Mouse (Mus musculus) kidney, adult 8-10 months (tissue): ENCODE measurements around the gene Med24.
"Not testable (repeated sequence)": the region's sequence is repeated elsewhere in the genome, so short reads cannot be mapped to it uniquely, and the experiment has no call there.

Source experiments
- DNase-seq, 2 experiments: peaks; one replicate each; pipeline ENCODE4 v3.0.0; 2022

Gene Med24

DNA sequence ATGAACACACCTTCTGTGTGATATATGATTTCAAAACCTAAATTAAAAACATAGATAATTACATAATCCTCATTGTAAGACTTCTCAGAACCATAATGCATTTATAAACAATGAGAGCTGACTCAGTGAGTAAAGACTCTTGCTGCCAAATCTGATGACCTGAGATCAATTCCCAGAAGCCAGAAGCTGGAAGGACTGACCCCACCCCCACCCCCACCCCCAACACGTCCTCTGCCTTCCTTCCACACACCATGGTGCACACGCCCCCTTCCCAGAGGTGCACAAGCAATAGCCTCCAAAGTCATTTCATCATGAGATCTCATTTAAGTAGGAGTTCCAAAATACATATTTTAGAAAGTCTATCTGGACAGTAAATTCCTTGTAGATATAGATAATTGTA, 8.5 kb downstream of the Med24 start:
- no peak for DNase-seq

DNA sequence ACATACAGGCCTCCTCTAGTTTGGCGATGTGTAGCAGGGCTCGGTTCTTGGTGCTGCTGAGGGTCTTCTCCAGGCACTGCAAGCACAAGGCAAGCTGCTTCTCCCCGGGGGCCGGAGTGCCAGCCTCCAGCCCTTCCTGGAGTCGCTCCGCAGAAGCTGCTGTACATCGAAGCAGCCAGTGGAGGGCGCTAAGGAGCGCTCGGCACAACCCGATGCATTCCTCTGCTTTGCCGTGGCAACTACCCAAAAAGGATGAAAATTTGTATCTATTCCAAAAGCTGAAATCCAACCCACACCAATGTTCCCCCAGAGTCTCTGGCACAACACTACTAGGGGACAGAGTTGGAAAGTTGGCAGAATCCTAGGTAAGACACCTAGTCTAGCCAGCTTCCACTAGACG, 11.3 kb downstream of the Med24 start:
- DNase-seq = peak; percentile 54 to 68

DNA sequence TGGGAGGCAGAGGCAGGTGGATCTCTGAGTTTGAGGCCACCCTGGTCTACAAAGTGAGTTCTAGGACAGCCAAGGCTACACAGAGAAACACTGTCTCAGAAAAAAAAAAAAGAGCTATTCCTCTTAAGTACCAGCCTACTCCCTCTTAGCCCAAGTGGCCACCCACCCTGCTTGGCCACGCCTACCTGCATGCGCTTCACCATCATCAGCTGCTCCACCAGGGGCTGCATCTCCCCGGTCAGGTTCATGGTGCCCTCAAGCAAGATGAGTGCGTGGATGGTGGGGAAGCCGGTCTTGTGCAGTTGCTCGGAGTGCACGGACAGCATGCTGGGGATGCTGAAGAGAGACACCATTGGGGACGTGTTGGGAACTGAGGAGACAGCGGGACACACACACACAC, 13.3 kb downstream of the Med24 start:
- no peak for DNase-seq

DNA sequence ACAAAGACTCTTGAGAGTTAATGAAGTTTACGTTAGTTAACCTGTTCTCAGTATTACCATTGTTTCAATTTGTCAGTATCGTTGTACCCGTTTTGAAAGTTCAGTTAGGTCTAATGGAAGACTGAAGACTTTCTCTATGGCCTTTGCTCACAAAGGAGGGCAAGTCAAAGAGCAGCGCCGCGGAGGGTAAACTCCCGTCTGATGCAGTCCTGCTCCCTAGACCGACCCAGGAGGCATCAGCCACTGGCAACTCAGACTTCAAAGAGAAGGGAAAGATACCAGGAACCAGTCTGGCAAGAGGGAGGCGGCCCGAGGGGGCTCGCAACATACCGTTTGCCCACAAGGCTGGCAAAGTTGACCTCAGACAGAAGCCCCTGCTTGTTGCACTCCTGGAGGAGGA, 15.5 kb downstream of the Med24 start:
- no peak for DNase-seq

DNA sequence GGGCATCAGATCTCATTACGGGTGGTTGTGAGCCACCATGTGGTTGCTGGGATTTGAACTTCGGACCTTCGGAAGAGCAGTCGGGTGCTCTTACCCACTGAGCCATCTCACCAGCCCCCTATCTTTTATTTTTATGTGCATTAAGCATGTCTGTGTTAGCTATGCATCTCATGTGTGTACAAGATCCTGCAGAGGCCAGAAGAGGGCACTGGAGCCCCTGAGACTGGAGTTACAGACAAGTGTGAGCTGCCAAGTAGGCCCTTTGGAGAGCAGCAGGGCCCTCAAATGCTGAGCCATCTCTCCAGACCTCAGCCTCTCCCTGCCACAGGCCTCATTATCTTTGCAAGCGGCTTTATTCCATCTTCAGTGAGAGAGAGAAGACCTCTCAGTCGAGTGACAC, 17.2 kb downstream of the Med24 start:
- not testable (repeated sequence) for DNase-seq

DNA sequence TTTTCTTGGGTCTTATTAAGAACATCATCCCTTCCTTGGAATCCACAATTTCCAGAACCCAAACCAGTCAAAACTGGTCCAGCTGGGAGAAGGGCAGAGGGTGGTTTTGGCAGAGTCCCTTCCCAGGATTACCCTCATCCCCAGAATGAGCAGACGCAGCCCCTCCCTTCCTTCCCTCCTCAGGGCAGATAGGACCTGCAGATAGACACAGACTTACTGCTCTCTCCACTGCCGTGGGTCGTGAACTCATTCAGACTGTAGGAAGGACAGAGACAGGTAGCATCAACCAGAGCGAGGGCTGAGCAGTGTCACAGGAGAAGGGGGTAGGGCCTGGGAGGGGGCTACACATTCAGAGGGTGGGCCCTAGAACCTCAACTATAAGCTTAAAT, 18.2 kb downstream of the Med24 start:
- no peak for DNase-seq

DNA sequence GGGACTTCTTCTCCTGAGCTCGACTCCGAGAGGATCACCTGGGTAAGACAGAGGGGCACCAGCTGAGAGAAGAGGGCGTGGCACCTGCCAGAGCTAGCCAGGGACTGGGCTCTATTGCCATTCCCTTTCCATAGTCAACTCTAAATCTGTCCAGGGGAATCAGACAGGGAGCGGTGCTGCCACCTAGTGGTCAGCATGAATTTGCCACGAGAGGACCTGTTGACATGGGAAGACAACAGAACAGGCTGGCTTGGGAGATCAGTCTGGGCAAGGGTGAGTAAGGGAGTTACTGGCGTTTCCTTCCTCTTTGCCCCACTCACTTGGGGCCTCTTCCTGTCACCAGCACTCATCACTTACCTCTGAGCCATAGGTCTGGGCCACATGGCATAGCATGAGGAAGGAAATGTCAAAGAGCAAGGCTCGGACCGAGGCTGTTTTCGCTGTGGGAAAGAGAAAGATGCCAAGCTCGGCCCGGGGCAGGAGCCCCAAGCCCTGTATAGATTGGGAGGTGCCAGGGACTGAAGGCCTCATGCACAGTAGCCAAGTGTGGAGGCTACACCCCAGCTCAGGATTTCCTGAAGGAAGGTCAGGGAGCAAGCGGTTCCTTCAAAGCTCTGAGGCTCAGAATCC, 18.7 kb downstream of the Med24 start:
- DNase-seq = peak; percentile 78 to 88

DNA sequence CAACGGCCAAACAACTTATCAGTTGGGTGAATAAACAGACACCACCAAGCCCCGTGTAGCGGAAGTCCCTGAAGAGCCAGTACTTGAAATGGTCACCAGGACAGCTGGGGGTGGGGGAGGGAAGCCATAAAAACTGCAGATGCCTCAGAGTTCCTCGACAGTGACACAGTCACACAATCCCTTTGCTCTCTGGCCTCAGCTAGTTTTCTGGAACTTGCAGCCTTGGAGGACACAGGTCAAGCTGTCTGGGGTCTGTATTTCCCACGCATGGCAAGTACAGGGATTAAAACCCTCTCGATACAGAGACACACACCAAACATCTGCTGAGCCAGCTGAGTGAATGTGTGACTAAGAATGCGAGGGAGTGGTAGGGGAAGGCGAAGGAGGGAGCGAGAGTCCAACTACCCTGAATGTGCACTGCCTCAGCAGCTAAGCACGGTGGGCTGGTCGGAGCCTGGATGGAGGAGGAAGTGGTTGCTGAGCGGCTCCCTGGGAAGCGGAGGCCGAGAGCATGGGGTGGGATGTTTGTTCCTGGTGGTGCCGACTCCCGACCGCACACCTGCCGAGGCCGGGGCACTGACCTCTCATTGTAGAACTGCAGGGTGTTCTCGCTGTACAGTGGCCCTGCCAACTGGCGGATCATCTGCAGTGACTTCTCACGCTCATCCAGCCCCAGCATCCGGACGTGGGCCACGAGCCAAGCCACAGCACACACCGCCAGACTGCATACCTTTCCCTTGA, 20.1 kb downstream of the Med24 start:
- DNase-seq = peak; percentile 76 to 84

DNA sequence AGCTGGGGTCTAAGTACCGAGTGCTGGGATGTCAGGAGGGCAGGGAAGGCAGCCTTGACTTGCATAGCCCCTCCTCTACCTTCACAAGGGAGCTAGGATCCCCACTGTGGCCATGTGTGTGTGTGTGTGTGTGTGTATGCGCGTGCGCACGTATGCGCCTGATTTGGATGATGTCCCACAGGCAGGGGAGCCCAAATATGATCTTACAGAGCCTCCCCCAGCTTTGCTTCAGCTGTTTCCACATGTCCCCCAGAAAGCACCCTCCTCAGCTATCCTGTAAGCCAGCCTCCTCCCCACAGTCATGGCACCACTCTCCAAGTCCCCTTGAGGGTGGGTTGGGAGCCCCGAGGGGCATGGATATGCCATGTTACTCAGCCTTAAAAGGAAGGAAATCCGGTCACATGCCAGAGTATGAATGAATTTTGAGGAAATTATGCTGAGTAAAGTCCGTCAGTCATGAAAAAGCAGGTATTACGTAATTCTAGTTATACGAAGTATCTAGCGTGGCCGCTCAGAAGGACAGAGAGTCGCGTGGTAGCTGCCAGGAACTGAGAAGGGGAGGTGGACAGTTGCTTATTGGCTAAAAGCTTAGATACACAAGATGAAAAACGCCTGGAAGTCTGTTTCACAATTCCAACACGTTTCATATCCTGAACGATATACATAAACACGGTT, 20.8 kb downstream of the Med24 start:
- peak in 1 of 2 experiments; percentile 67 for DNase-seq

DNA sequence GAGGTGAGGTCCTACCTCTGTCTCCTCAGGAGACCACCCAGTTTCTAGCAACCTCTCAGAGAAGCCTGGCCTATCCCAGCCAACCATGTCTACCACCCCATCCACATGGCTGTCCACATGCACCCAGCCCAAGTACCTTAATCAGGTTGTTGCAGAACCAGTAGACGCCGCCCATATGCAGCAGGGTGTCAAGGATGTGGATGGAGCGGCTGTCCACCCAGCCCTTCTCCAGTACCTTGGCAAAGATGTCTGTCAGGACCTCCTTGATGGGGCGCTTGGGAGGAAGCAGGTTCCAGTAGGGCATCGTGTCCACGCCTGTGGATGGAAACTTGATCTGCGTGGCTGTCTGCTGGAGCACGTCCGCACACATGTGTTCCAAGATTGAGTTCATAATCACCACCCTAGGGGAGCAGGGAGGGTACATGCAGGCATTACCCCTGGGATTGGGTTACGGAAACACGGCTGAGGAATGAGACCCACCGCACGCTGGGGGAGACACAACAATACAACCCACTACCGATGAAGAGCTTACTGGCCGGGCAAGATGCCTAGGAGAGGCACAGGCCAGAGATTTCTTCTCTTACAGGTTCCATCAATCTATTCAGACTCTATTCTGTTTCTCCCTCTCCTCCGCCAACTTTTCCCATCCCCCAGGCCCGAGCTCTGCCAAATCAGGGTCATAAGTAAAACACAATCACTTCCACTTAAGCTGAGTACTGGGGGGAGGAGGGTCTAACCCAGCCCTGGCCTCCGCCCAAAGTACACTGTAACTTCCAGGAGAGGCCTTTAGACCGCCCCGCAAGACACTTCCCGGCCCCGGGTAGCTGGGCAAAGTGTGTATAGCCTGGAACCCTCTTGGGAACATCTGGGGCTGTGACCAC, 21.6 kb downstream of the Med24 start:
- DNase-seq = peak; percentile 54 to 68

DNA sequence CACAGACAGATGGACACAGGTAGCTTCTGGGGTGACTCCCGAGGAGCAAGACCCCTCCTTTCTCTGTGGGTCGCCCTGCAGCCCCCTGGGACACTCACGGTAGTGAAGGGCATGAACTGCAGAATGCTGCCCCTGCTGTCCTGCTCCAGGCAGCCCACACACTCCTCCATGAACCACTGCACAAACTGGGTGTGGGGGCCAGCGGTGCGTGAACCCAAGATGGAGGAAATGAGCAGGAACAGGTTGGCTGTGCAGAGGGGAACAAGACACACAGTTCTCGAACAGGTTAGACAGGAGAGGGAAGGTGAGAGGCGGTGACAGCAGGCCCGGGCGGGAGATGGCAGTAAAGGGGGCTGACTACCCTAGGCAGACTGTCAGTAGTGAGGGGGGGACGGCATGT, 24.2 kb downstream of the Med24 start:
- DNase-seq = no peak

DNA sequence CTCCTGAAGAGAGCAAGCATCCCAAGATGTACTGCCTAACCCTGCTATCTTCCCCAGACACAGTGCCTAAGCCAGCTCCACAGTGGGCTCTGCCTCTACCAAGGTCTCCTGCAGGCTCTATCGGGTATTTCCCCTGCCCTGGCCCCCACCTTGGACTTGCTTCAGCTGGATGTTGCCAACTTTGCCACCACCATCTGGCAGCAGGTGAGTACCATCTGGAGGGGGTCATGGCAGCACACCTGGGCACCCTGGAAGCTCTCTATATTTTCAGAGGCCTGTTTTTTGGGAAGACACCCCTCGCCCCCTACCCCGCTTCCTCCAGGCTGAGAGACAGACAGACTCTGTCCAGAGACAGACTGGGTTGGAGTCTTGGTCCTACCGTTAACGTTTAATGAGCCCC, 26.9 kb downstream of the Med24 start:
- DNase-seq = no peak

DNA sequence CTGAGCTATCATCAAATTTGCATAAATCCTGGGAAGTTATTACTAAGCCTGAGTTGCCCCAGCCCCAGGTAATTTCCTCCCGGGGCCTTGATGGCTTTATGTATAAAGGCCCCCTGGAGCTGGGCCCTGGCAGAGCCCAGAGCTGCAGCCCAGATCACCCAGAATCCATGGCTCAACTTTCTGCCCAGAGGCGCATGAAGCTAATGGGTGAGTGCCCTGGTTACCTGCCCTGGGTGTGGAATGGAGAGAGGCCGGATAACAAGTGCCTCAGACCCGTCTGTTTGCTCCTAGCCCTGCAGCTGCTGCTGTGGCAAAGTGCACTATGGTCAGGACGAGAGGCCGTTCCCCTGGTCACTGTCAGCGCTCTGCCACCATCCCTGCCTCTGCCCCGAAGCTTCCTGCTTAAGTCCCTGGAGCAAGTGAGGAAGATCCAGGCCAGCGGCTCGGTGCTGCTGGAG, 28.0 kb downstream of the Med24 start, which contains the start of gene Csf3:
Gene Csf3 (plus strand): TSS at position 51 of the 458 bp plus-strand sequence.
- DNase-seq = no peak

DNA sequence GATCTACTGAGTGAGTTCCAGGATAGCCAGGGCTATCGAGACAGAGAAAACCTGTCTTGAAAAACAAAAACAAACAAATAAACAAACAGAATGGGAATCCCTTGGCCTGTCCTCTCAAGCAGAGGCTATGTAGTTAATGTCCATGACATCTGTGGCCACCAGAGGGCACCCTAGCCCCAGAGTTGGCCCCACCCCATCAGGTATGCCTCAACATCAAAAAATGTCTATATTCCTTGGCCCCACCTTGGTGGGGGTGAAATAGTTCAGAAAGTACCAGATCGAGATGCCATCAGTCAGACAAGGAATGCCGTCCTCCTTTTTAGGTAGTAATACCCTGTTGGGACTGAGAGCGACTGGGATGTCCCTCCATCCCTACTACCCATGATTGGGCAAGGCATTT, 29.3 kb downstream of the Med24 start:
- DNase-seq = peak; percentile 67 to 87

DNA sequence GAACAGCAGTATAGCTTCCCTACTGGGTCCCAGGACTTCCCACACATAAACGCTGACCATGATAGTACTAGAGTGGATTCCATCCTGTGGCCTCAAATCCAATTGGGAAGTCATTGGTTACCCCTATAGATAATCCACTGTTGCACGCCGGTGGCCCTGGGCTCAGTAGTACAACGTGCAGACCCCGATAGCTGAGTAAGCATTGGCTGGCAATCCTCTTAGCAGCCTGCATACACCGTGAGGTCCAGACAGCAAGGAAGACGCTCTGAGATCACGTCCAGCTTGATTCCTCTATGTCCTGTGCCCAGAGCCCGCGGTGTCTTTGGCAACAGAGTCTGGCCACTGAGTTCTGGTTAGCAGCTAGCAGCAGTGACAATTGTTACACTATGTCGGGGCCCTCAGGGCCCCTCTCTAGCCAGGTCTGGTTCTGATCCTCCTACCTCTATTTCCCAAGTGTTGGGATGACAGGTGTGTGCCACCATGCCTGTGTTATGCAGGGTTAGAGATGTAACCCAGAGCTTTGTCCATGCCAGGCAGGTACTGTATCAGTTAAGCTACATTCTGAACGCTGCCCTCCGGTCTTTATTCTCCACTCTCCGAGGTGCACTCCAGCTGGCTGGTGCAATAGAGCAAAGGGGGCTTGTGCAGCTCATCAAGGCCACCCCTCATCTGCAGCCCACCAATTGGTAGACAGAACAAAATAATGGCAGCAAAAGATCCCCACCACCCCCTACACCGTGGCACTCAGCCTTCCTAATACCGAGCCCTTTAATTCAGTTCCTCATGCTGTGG, 30.2 kb downstream of the Med24 start:
- DNase-seq = no peak

DNA sequence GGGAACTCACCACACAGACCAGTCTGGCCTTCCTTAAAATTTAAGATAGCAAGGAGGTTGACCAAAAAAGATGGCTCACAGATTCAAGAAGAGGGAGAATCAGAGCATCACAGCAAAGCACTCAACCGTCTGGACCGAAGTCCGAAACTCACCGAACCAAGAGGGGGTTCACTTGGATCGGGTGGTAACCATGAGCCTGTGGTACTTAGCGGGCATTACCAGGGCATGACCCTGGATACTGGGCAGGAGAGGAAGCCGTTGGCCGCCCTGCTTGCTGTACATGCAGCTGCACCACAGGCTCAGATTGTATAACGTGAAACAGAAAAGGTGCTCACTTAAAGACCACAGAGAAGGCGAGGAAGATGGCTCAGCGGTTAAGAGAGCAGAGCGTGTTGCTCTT, 32.0 kb downstream of the Med24 start:
- no peak for DNase-seq

DNA sequence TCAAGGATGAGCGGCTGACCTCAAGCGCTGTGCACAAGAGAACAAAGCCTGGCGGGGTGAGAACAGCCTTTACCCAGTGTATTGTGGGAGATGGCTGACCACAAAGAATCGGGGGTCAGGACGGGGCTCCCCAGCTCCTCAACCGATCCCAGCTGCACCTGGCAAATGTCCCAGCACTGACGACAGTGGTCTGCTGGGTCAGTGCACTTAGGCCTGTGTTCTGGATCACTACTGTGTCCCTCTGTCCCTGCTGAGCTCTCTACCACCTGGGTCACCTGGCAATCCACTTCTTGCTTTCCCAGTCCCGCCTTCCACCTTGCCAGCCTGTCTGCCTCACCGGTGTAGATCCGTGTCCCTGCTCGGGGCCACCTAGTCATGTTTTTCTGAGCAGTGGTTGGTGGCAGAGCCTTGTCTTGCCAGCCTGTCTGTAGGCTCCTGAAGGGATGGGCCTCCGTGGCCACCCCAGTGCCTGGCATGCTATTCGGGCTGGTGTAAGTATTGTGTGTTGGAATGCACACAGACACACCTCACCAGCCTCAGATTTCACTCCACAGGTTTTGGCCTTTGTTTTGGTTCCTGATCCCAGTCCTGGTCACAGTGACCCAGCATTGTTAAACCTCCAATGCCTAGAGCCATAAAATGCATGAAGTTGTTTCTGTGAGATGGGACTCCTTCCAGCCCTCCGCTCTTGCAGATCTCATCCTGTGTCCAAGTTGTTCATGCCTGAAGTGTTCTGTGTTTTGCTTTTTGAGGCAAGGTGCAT, 32.6 kb downstream of the Med24 start:
- no peak for DNase-seq

DNA sequence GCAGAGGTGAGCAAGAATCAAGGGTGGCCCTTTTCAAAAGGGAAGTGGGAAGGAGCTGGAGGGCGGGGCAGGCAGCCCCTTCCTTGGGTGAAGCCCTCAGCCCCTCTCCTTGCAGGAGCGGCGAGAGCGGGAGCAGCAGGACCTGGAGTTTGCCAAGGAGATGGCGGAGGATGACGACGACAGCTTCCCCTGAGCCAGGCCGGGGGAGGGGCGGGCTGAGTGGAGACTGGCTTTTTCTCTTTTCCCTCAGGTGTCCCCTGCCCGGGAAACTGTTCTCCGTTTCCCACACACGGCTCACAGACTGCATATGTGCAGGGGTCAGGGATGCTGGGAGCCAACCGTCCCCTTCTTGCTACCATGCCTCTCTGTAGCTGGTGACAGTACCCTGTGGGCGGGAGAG, 33.8 kb downstream of the Med24 start:
- no peak for DNase-seq

DNA sequence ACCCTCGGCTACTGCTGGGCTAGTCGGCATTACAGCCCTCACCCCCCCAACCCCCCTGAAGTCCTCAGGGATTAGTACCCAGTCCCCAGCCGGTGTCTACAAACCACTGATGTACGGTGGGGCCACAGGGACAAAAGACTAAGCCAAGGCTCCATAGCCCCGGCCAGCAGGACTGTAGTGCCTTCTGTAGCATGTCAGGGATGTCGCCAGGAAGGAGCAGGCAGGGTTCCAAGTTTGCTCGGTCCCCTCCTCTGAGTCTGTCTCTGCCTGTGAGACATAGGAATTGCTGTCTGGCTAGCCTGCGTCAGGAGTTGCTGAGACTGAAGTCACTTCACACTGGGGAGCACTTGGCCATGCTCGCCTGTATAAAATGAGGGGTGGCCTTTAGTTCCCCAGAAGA, 34.9 kb downstream of the Med24 start:
- no peak for DNase-seq

DNA sequence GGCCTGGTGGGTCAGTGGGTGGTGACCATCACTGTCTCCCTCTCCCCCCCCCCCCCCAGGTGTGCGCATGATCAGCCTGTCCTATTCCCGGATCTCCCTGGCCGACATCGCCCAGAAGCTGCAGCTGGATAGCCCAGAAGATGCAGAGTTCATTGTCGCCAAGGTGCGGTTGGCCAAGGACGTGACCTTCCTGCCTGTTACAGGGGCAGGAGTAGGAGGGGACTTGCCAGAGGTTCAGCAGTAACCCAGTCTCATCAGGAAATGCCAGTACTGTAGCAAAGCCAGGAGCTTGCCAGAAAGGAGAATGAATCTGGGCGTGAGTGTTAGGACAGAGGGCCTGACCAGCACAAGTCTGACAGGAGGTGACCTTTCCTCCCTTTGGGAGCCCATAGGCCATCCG, 35.5 kb downstream of the Med24 start:
- no peak for DNase-seq

DNA sequence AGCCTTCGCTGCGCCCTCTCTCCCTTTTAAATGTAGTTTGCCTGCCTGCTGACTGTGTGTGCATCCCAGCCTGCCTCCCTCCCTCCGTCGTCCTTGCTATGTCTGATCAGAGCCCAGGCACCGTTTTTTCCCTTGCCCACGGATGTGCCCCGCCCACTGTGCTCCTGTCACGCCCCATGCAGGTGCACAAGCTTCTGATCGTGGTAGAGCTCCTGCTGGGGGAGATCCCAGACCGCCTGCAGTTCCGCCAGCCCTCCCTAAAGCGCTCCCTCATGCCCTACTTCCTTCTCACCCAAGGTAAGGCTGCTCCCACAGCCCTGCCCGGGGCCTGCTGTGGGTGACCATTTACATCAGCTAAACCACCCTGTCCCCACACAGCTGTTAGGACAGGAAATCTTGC, 36.0 kb downstream of the Med24 start:
- no peak for DNase-seq
